17 mouse cellular contexts compared by ENCODE assay signal in genomic region chr16:41957811-41958210, GRCm38 (mm10).
"Had no signal": no experiment of that assay in that cellular context is flagged by ENCODE, and none has a peak within 500 bp of the region (broad histone marks: within the 10 kb centered on the region; RNA-seq: fewer than 3 reads in every experiment).

No protein-coding gene starts in this region.

- H3K9ac ChIP-seq: liver, embryonic 13.5 days; midbrain, embryonic 15.5 days; neural tube, embryonic 12.5 days; neural tube, embryonic 15.5 days had no signal

- H3K27ac ChIP-seq: layer of hippocampus, adult 2 months; liver, embryonic 13.5 days; midbrain, embryonic 15.5 days; neural tube, embryonic 12.5 days; neural tube, embryonic 15.5 days; stomach, postnatal 0 days had no signal

- H3K9me3 ChIP-seq: liver, embryonic 13.5 days; midbrain, embryonic 15.5 days; neural tube, embryonic 12.5 days had no signal

- H3K36me3 ChIP-seq: liver, embryonic 13.5 days; midbrain, embryonic 15.5 days; neural tube, embryonic 12.5 days had no signal

- H3K4me2 ChIP-seq: liver, embryonic 13.5 days; midbrain, embryonic 11.5 days; midbrain, embryonic 15.5 days; neural tube, embryonic 12.5 days; neural tube, embryonic 15.5 days had no signal

- DNase-seq: kidney, postnatal 25 days; layer of hippocampus, adult 9-11 months; liver, embryonic 13.5 days; lung, adult 2 months; lung, postnatal 14 days; lung, postnatal 4 days; right cerebral cortex, adult 18-20 months; right cerebral cortex, postnatal 14 days; right cerebral cortex, postnatal 4 days; thymus, adult 2 months; thymus, postnatal 14 days had no signal

- H3K27me3 ChIP-seq: liver, embryonic 13.5 days; midbrain, embryonic 15.5 days; neural tube, embryonic 12.5 days; neural tube, embryonic 15.5 days had no signal

- ATAC-seq: midbrain, embryonic 15.5 days had no signal

- H3K4me3 ChIP-seq: layer of hippocampus, adult 2 months; liver, embryonic 13.5 days; midbrain, embryonic 15.5 days; neural tube, embryonic 12.5 days; neural tube, embryonic 15.5 days had no signal

- H3K4me1 ChIP-seq: liver, embryonic 13.5 days; midbrain, embryonic 15.5 days; neural tube, embryonic 12.5 days; neural tube, embryonic 15.5 days had no signal
